Mouse (Mus musculus) stomach, postnatal 0 days (tissue): ENCODE data around the gene Nsun2. TPM values are rescaled to one million over a fixed set of nuclear protein-coding genes. Genes with fewer than 3 reads are reported as not detected.

Experiments
- ATAC-seq: fragments of 200-750 bp; cut with Nextera tagmentation; 2 replicates; pipeline ENCODE4 v1.8.0; 2017; ENCODE audit not compliant: low FRiP score, low TSS enrichment
- DNase-seq: peaks from one replicate; pipeline ENCODE4 v3.0.0-alpha.2; 2016; ENCODE audit warnings: low spot score
- H3K27ac ChIP-seq: fragments of 300-500 bp; sonication (generic); replicated peaks from 2 replicates; pipeline ENCODE4 v1.5.1; 2014; ENCODE audit warnings: mild to moderate bottlenecking, control low read depth
- H3K27me3 ChIP-seq: fragments of 300-500 bp; sonication (generic); 2 replicates; pipeline ENCODE4 v1.6.1; 2014; ENCODE audit warnings: low read length; ENCODE audit not compliant: control insufficient read depth, insufficient read depth
- H3K36me3 ChIP-seq: fragments of 300-500 bp; sonication (generic); 2 replicates; pipeline ENCODE4 v1.6.1; 2014; ENCODE audit warnings: low read length, mixed read lengths; ENCODE audit not compliant: control insufficient read depth, insufficient read depth
- H3K4me1 ChIP-seq: fragments of 300-500 bp; sonication (generic); replicated peaks from 2 replicates; pipeline ENCODE4 v1.6.1; 2014; ENCODE audit warnings: antibody characterized with exemption; ENCODE audit not compliant: control insufficient read depth, insufficient read depth
- H3K4me2 ChIP-seq: fragments of 300-500 bp; sonication (generic); replicated peaks from 2 replicates; pipeline ENCODE4 v1.6.1; 2014; ENCODE audit warnings: low read depth, mild to moderate bottlenecking, control low read depth, moderate library complexity
- H3K4me3 ChIP-seq: fragments of 300-500 bp; sonication (generic); 2 replicates; pipeline ENCODE4 v1.5.1; 2014; ENCODE audit warnings: low read depth, low read length, control low read depth
- H3K9ac ChIP-seq: fragments of 300-500 bp; sonication (generic); 2 replicates; pipeline ENCODE4 v1.6.1; 2014; ENCODE audit warnings: mild to moderate bottlenecking, low read length, control low read depth, mixed read lengths
- H3K9me3 ChIP-seq: fragments of 300-500 bp; sonication (generic); 2 replicates; pipeline ENCODE4 v1.6.1; 2016; ENCODE audit warnings: low read length; ENCODE audit not compliant: control insufficient read depth
- CTCF ChIP-seq: IDR thresholded peaks from 2 replicates; pipeline ENCODE4 v1.5.1; 2016; ENCODE audit warnings: antibody characterized with exemption, low read depth, mild to moderate bottlenecking, moderate library complexity
- EP300 ChIP-seq: optimal IDR thresholded peaks from 2 replicates; pipeline ENCODE3; 2016; ENCODE audit warnings: antibody characterized with exemption
- WGBS: fragments of 180-500 bp; shearing (Covaris S2); extraction: QIAGEN DNeasy Blood & Tissue Kit; methylation state at CpG from one replicate; pipeline ENCODE4 v1.1.7; 2014; 5-methylcytosine and 5-hydroxymethylcytosine counted together
- polyA plus RNA-seq: library from polyadenylated mRNA; unstranded; fragments of >200 nt; fragmentation: Nextera tagmentation; extraction: Ambion mirVana; gene quantifications from 2 replicates; pipeline ENCODE4 v1.2.1, GENCODE M21; 2015

Gene Nsun2
- polyA plus RNA-seq, 1 experiment from 2014 or later, result 68.6 TPM

DNA sequence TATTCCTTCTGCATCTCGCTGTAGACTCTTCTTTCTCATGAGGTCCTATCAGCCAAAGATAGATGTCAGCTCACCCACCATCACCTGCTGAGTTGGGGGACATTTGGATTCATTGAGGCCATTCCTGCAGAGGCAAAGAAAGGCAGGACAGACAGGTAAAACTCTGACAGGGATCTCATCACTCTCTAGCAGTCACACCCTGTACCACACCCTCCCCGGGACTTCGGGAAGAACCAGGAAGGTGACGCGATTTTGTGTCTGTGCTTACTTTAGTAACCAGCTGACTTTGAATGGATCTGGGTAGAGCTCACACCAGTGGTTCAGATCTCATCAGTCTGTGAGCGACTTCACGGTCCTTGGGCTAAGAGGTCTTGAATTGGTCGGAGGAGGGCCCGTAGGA, 112.9 kb downstream of the Nsun2 start:
- Histone ChIP-seq H3K27ac (no peak overlapping the region), H3K27me3 (no peaks in the 10 kb centered on the region), H3K4me2 (no peak overlapping the region), H3K36me3 (no peaks in the 10 kb centered on the region), H3K9me3 (no peaks in the 10 kb centered on the region), H3K9ac (no peak overlapping the region), H3K4me1 (no peaks in the 10 kb centered on the region), H3K4me3 (no peak overlapping the region)
- no peak for TF ChIP-seq EP300
- TF ChIP-seq CTCF, result no peak
- no peak for DNase-seq
- WGBS, result 66% methylated on average over 9 of the region's 9 CpGs
- no peak for ATAC-seq

DNA sequence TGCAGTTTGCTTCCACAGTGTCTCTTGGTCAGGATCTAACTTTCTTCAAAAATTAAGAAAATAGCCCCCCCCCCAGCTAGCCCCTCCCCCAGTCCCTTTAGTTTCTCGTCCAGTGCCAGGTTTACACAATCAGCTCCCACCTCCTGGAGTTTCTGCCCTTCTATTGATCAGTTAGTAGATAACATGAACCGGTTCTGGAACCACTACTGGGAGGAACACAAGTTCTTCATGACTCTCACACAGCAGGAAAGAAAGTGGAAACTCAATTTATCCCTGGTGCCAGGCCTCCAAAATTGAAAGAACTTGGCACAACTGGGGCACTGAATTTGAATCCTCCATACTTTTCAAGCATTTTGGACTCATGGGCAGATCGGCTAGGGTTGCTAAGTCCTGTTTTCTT, 121.0 kb downstream of the Nsun2 start:
- H3K4me1 ChIP-seq, result no peaks in the 10 kb centered on the region
- H3K27ac ChIP-seq, result no peak overlapping the region
- no peak overlapping the region for H3K4me2 ChIP-seq
- H3K9me3 ChIP-seq, result no peaks in the 10 kb centered on the region
- ATAC-seq (no peak), DNase-seq (no peak)
- H3K27me3 ChIP-seq, result no peaks in the 10 kb centered on the region
- no peak overlapping the region for H3K4me3 ChIP-seq
- H3K36me3 ChIP-seq, result no peaks in the 10 kb centered on the region
- TF ChIP-seq CTCF (no peak), EP300 (no peak)
- H3K9ac ChIP-seq, result no peak overlapping the region
- 48% methylated on average over 3 of the region's 3 CpGs for WGBS

DNA sequence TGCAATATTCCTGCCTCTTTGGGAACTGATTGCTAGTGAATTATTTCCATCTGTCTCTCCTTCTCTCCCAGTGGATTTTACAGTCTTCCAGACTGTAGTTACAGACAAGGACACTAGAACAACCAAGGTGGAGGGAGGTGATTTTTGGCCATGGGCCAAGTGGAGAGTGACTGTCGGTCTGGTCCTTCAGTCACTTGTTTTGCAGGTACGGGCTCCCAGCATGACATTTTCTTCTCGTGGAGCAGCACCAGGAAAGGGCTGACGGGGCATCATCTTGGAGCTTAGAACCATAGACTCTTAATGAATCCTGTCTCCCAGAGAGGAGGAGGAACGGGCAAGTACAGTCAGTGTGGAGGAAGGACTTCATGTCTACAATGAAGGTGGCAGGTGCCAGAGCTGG, 138.6 kb downstream of the Nsun2 start:
- 85% methylated on average over 5 of the region's 5 CpGs for WGBS

DNA sequence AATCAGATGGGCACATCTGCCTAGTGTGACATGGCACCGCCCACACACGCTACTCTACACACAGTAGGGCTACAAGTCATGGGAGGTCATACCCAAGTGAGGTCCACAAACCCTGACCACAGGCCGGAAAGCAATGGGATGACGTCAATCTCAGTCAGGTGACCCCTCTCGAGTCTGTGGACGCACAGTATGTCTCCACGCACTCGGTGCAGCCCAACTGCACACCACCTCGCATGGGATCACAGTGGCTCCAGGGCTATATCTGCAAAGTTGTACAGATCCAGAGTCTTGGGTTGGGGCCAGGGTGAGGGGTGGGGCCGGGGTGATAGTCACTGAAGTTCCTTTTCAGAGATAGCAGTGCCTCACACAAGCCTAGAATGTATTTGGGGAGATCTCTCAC, 139.0 kb downstream of the Nsun2 start:
- ATAC-seq (no peak), DNase-seq (no peak)
- WGBS, result 91% methylated on average over 10 of the region's 10 CpGs
- Histone ChIP-seq H3K4me1 (no peaks in the 10 kb centered on the region), H3K4me3 (no peak overlapping the region), H3K9me3 (no peaks in the 10 kb centered on the region), H3K9ac (no peak overlapping the region), H3K27me3 (no peaks in the 10 kb centered on the region), H3K27ac (no peak overlapping the region), H3K4me2 (no peak overlapping the region), H3K36me3 (no peaks in the 10 kb centered on the region)
- no peak for TF ChIP-seq CTCF
- no peak for TF ChIP-seq EP300

More for the DNA sequence above, 138.6 kb downstream of the Nsun2 start:
- TF ChIP-seq EP300 (no peak), CTCF (no peak)
- Histone ChIP-seq H3K27me3 (no peaks in the 10 kb centered on the region), H3K27ac (no peak overlapping the region), H3K4me3 (no peak overlapping the region), H3K4me1 (no peaks in the 10 kb centered on the region), H3K9me3 (no peaks in the 10 kb centered on the region), H3K9ac (no peak overlapping the region), H3K36me3 (no peaks in the 10 kb centered on the region), H3K4me2 (no peak overlapping the region)
- DNase-seq (no peak), ATAC-seq (no peak)

DNA sequence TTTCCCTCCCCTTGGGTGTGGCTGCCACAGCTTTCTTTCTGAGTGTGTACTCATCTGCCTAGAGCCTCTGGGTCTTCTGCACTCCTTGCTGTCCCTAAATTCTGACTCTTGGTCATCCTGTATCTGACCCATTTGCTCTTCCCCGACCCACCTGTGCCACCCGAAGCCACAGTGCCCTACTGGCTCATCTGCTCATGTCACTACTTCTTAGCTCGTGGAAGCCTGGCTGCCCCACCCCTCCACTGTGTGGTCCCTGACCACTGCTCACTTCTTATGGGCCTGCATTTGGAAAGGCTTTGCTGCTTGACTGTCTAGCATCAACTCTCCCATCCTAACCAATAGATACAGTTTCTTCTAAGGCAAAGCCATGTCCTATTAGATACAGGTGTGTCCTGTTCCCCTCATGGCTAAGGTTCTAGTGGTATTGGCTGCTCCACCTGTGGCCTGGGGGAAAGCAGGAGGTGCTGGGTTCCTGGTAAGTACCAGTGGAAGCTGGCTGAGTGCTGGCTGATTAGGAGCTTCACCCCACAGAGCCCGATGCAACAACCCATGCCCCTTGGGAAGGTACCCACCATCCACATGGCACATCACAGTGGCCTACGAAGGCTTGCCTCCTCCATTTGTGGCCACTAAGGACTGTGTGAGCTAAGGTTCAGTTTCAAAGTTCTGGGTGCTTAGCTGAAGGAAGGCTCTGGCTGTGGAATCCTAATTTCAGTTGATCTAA, 139.8 kb downstream of the Nsun2 start:
- Histone ChIP-seq H3K4me2 (no peak overlapping the region), H3K27ac (no peak overlapping the region), H3K9ac (no peak overlapping the region), H3K27me3 (no peaks in the 10 kb centered on the region), H3K4me3 (no peak overlapping the region), H3K9me3 (no peaks in the 10 kb centered on the region), H3K36me3 (no peaks in the 10 kb centered on the region), H3K4me1 (no peaks in the 10 kb centered on the region)
- DNase-seq, result no peak
- 81% methylated on average over 5 of the region's 5 CpGs for WGBS
- TF ChIP-seq CTCF, result no peak
- TF ChIP-seq EP300, result no peak
- ATAC-seq, result no peak

DNA sequence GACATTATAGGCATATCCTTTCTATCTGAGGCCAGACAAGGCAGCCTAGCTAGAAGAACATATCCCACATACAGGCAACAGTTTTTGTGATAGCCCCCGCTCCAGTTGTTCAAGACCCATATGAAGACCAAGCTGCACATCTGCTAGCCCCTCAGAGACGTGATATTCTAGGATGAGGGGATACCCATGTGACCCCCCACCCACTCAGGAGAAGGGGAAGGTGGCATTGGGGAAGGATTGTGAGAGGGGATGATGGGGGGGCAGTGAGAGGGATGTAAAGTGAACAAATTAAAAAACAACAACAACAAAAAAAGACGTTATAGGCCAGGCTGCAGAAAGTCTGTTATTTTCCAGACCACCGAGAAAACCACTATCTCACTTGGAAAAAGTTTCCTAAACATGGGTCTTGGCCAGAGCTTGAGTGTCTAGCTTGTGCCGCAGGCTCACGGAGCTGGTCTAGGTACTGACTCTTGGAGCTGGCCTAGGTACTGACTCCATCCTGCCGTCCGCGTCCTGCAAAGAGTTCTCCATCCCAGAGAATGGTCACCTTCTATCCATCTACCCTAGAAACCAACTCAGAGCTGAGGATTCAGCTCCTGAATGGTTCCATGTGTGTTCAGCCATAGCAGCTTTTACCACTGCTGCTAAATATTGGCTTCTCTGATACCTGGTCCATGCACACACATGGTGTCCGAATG, 140.5 kb downstream of the Nsun2 start:
- Histone ChIP-seq H3K4me2 (no peak overlapping the region), H3K36me3 (no peaks in the 10 kb centered on the region), H3K27me3 (no peaks in the 10 kb centered on the region), H3K9me3 (no peaks in the 10 kb centered on the region), H3K4me1 (no peaks in the 10 kb centered on the region), H3K9ac (no peak overlapping the region), H3K4me3 (no peak overlapping the region), H3K27ac (no peak overlapping the region)
- no peak for TF ChIP-seq CTCF
- no peak for TF ChIP-seq EP300
- 51% methylated on average over 10 of the region's 10 CpGs for WGBS
- ATAC-seq, result no peak
- DNase-seq, result no peak

Other genes with a start within 250 kb of the Nsun2 start
- gene Tent4a, start 871 bp downstream of the Nsun2 start, polyA plus RNA-seq, result 2.6 and 3.1 TPM in 2 replicates
- 27.8 and 29.4 TPM in 2 replicates for gene Srd5a1, start 77.7 kb downstream of the Nsun2 start, polyA plus RNA-seq
- gene Ube2ql1, start 206.1 kb downstream of the Nsun2 start, polyA plus RNA-seq, result 0.10 and 0.11 TPM in 2 replicates